Mouse (Mus musculus): ENCODE results near the gene Edaradd.

The Edaradd gene

DNA sequence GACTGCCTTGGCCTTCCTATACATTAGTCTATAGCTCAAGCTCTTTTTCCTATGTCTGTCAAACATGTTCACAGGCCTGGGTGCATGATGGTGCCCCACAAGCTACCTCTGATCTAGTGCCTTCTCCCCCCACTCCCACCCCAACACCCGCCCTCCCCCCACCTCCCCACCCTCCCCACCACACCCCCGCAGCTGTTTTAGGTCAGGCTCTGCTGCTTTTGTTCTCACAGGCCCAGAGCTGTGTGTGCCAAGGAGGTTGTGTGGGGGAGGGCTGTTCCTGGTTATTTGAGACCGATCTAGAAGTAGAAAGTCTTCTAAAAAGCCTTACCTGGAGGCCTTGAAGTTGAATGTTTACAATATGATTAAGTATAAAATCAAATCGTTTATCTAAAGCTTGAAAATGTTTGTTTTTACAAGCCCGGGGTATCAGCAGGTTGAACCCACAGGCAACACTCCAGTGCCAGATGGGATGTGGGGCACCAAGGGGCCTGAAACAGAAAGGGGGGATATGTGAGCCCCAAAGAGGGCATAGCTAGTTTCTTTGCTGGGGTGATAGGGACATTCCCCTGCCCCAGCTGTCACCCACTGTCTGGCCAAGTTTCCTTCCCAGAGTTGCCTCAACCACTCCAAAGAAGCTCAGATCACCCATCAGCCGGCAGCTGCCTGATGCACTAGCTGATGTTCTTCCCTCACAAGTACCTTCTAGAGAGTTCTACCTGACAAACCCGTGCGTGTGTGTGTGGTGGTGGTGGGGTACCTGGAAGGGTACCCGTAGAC lies 8.9 kb downstream of the Edaradd start:
- in situ Hi-C loops (cut with MboI, MseI): no loop called here

DNA sequence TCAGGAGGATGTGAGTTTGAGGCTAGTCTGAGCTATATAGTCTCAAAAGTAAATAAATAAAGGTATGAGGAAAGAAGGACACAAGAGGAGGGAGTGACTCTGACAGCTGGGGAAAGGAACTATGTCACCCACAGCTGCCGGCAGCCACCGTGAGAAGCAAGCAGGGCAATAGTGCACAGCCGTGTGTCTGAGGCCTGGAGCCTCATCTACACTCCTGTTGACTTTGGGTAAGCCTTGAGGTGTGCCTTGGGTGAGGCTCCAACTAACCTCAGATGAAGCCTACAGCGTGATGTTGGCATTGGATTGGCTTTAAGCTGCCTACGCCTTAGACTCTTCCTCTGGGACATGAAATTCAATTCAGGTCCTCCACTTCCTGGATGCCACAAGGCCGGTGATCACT lies 10.2 kb downstream of the Edaradd start:
- in situ Hi-C loops (cut with MboI, MseI): no loop called here

- in situ Hi-C loops (cut with MboI, MseI): no loop called here
Observed at GRCm38 (mm10) chr13:12507426-12507825, 12.8 kb downstream of the Edaradd start.

GRCm38 (mm10) chr13:12505359-12505758 lies 14.9 kb downstream of the Edaradd start:
- in situ Hi-C loops (cut with MboI, MseI): no loop called here

- in situ Hi-C loops (cut with MboI, MseI): no loop called here
Observed at GRCm38 (mm10) chr13:12503238-12503751, 16.9 kb downstream of the Edaradd start.

DNA sequence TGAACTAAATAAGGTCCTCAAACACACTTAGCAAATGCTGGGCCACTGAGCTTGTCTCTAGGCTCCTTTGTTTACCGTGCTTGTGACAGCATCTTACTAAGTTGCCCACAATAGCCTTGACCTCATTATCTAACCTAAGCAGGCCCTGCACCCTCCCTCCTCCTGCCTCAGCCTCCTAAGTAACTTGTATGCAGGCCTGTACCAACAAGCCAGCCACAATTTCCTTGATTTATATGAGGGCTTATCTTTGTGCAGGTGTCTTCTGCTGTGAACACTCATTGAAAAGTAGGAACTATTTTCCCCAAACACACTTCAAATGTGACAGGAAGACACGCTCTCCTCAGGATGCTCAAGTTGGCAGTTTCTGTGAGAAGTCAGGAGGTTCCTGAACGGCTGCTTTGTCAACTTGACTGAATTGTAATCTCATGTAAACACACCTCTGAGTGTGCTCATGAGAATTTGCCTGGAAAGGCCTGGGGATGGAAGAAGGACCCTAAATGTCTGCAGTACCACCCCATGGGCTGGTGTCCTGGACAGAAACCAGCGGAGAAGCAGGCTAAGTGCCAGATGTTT lies 17.5 kb downstream of the Edaradd start:
- in situ Hi-C loops (cut with MboI, MseI): no loop called here

GRCm38 (mm10) chr13:12499107-12499506 lies 21.1 kb downstream of the Edaradd start:
- in situ Hi-C loops (cut with MboI, MseI): loop anchor here (25.0 kb wide), 1 partner anchor 463 kb away; no protein-coding TSS in a partner anchor

GRCm38 (mm10) chr13:12497809-12498208 lies 22.4 kb downstream of the Edaradd start:
- in situ Hi-C loops (cut with MboI, MseI): loop anchor here (25.0 kb wide), 1 partner anchor 464 kb away; no protein-coding TSS in a partner anchor

DNA sequence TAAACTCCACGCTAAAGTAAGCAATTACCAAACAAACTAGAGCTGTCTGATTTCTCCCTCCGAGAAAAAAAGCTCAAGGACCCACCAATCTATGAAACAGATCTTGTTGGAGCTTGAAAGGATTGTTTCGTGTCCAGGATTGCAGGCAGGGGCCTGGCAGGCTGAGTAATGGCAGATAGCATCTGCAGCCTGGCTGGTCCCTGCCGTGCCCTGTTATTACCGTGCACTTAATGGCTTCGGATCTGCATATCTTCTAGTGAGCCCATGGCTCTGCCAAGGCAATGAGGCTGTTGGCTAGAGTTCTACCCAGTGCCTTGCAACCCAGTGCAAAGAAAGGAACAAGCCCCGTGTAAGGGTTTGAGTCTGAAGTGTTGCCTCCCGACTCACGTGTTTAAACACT lies 25.5 kb downstream of the Edaradd start:
- in situ Hi-C loops (cut with MboI, MseI): loop anchor here (25.0 kb wide), 1 partner anchor 468 kb away; no protein-coding TSS in a partner anchor

DNA sequence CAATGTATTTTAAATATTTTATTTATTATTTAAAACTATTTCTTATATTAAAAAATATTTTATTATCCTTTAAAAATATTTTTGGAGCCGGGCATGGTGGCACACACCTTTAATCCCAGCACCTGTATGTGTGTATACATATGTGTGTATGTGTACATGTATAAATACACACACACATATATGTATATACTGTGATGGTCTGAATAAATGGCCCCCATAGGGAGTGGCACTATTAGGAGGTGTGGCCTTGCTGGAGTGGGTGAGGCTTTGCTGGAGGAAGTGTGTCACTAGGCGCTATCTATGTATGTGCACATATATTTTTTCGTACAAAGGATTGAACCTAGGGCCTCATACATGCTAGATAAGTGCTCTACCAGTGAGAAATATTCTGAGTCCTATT lies 27.7 kb downstream of the Edaradd start:
- in situ Hi-C loops (cut with MboI, MseI): loop anchor here (25.0 kb wide), 1 partner anchor 470 kb away; no protein-coding TSS in a partner anchor

GRCm38 (mm10) chr13:12485640-12486039 lies 34.6 kb downstream of the Edaradd start:
- in situ Hi-C loops (cut with MboI, MseI): loop anchor here (25.0 kb wide), 1 partner anchor 477 kb away; no protein-coding TSS in a partner anchor

DNA sequence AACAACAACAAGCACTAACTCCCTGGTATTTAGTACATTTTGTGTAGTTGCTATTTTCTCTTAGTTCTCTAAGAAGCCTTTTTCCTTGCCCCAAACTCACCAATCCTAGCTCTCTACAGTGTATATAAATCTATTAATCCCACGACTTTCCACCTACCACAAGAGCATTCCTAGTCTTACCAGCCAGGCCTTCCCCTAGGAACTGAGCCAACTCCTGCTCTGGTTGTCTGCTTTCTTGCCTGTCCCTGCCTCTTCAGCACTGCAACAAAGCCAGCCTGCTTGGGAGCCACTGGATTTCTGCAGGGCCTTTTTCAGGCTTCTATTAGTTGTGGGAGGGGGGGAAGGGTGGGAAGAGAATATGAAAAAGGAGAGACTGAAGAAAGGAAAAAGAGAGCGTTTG lies 35.0 kb downstream of the Edaradd start:
- in situ Hi-C loops (cut with MboI, MseI): loop anchor here (25.0 kb wide), 1 partner anchor 477 kb away; no protein-coding TSS in a partner anchor

- in situ Hi-C loops (cut with MboI, MseI): loop anchor here (5.0 to 25.0 kb wide), 3 partner anchors 67 to 482 kb away; no protein-coding TSS in a partner anchor
Observed at GRCm38 (mm10) chr13:12479802-12480201, 40.4 kb downstream of the Edaradd start.

DNA sequence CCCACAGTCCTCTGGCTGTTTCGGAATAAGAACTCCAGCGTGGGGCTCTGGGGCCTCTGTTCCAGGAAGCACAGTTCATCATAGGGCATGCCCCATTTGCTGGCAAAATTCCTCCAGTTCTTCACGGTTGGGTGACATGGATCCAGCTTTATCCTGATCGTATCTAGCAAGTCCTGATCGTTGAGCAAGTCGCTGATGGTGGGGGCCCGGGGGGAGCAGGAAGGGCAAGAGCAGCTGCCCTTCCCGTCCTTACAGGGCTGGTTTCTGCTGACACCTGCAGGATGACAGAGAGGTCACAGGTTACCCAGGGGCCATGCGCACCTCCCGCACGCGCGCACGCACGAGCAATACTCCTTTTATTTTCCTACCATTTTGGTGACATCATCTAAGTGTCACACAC lies 41.9 kb downstream of the Edaradd start:
- in situ Hi-C loops (cut with MboI, MseI): loop anchor here (5.0 to 25.0 kb wide), 3 partner anchors 69 to 484 kb away; no protein-coding TSS in a partner anchor

DNA sequence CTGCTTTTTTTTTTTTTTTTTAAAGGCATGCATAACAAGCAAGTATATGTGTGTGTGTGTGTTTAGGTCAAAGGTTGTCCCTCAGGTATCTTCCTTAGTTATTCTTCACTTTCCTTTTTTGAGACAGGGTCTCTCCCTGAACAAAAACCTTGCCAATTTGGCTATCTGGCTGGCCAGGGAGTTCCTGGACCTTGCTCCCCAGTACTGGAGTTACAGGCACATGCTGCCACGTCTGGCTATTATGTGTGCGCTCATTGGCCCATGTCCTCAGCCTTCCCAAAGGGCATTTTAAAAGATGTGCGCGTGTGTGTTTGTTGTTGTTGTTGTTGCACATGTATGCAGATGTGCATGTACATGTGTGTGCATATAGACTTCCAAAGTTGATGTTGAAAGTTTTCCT lies 43.4 kb downstream of the Edaradd start:
- in situ Hi-C loops (cut with MboI, MseI): loop anchor here (5.0 to 25.0 kb wide), 3 partner anchors 70 to 485 kb away; no protein-coding TSS in a partner anchor

DNA sequence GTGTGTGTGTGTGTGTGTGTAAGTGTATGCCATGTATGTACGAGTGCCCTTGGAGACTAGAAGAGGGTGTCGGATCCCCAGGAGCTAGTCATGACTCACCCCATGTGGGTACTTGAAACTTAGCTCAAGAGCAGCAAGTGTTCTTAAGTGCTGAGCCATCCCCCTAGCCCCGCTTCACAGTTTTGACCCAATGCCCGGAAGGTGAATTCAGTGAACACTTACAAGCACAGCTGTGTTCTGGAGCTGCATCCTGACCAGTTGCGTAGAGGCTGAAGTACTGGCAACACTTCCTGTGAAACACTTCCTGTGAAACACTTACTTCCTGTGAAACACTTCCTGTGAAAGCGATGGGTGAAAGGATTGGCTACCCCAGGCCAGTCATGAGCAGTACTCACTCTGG lies 45.0 kb downstream of the Edaradd start:
- in situ Hi-C loops (cut with MboI, MseI): loop anchor here (5.0 to 25.0 kb wide), 3 partner anchors 72 to 487 kb away; no protein-coding TSS in a partner anchor

- in situ Hi-C loops (cut with MboI, MseI): loop anchor here (5.0 to 25.0 kb wide), 2 partner anchors 203 to 913 kb away; partner anchors contain the start of gene Gpr137b
Observed at GRCm38 (mm10) chr13:12473724-12474378, 46.4 kb downstream of the Edaradd start.

GRCm38 (mm10) chr13:12468488-12468887 lies 51.8 kb downstream of the Edaradd start:
- in situ Hi-C loops (cut with MboI, MseI): loop anchor here (25.0 kb wide), 1 partner anchor 919 kb away; the partner anchor contains the start of gene Gpr137b

DNA sequence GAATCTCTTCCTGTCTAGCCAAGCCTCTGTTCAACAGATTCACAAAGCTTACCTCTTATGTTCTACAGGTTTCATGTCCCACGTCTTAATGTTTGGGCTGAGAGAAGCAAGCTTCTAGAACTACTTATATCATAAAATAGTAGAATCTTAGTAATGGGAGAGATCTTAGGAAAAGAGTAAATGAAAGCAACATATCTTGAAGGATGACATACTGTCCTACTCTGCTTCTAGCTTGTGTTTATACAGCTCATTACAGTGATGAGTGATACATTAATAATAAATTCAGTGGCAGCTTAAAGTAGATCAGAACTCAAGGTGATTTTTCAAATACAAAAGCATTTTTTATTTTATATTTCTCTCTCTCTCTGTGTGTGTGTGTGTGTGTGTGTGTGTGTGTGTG lies 55.4 kb downstream of the Edaradd start, which contains the start of gene Lgals8:
TSS of gene Lgals8 (minus strand) at position 101 of the 400 bp plus-strand sequence.
- in situ Hi-C loops (cut with MboI, MseI): loop anchor here (25.0 kb wide), 1 partner anchor 922 kb away; the partner anchor contains the start of gene Gpr137b

DNA sequence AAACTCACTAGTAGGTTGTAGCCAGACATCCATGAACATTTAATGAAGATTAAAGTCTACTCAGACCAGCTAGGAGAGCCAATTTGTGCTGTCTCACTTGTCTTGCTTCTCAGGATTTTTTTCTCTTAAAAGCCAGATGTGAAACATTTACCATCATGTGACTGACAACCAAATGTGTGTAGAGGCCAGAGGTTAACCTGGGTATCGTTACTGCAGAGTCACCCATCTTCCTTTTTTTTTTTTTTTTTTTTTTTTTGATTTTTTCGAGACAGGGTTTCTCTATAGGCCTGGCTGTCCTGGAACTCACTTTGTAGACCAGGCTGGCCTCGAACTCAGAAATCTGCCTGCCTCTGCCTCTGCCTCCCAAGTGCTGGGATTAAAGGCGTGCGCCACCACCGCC lies 56.1 kb downstream of the Edaradd start:
- in situ Hi-C loops (cut with MboI, MseI): loop anchor here (25.0 kb wide), 1 partner anchor 923 kb away; the partner anchor contains the start of gene Gpr137b

DNA sequence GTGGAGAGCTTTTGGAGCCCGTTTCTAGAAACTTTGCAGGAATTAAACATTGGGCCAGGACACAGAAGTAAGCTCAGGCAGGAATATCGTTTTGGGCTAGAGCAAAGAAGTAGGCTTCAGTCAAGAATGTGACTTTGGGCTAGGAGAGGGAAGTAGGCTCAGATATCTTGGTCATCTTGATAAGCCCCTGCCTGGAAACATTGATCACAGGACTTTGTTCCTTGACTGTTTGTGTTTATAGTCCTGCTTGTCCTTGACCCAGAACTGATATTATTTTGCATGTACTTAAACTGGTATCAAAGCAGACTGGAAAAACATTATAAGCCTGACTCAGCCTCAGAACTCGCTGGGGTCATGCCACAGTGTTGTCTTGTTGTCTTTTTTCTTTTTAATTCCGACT lies 57.6 kb downstream of the Edaradd start:
- in situ Hi-C loops (cut with MboI, MseI): loop anchor here (25.0 kb wide), 1 partner anchor 925 kb away; the partner anchor contains the start of gene Gpr137b

All from T-helper 1 cell (primary cell).